Mouse (Mus musculus): ENCODE results near the gene Med13.
"Not testable (repeated sequence)": the region's sequence is repeated elsewhere in the genome, so short reads cannot be mapped to it uniquely, and the experiment has no call there.

The Med13 gene

GRCm38 (mm10) chr11:86378981-86379380 is 21.6 kb upstream of the Med13 start:
- DNase-seq (ENCODE audit: low spot score in 2 of 2) = no peak

GRCm38 (mm10) chr11:86377841-86378240 is 20.4 kb upstream of the Med13 start:
- no peak for DNase-seq (ENCODE audit: low spot score in 2 of 2)

- DNase-seq (ENCODE audit: low spot score in 2 of 2) = no peak
Observed at GRCm38 (mm10) chr11:86376707-86377106, 19.3 kb upstream of the Med13 start.

- no peak for DNase-seq (ENCODE audit: low spot score in 2 of 2)
Observed at GRCm38 (mm10) chr11:86375086-86375485, 17.7 kb upstream of the Med13 start.

- no peak for DNase-seq (ENCODE audit: low spot score in 2 of 2)
Observed at GRCm38 (mm10) chr11:86371266-86371665, 13.9 kb upstream of the Med13 start.

GRCm38 (mm10) chr11:86369860-86370259 is 12.5 kb upstream of the Med13 start:
- no peak for DNase-seq (ENCODE audit: low spot score in 2 of 2)

GRCm38 (mm10) chr11:86369003-86369402 is 11.6 kb upstream of the Med13 start:
- DNase-seq (ENCODE audit: low spot score in 2 of 2) = no peak

- no peak for DNase-seq (ENCODE audit: low spot score in 2 of 2)
Observed at GRCm38 (mm10) chr11:86364709-86365452, 7.5 kb upstream of the Med13 start.

- DNase-seq (ENCODE audit: low spot score in 2 of 2) = peak; percentile 98 to 100
Observed at GRCm38 (mm10) chr11:86357984-86358528, 654 bp upstream of the Med13 start.

- no peak for DNase-seq (ENCODE audit: low spot score in 2 of 2)
Observed at GRCm38 (mm10) chr11:86356007-86356853, 1.2 kb downstream of the Med13 start.

- no peak for DNase-seq (ENCODE audit: low spot score in 2 of 2)
Observed at GRCm38 (mm10) chr11:86353586-86353985, 3.8 kb downstream of the Med13 start.

- no peak for DNase-seq (ENCODE audit: low spot score in 2 of 2)
Observed at GRCm38 (mm10) chr11:86351766-86352315, 5.6 kb downstream of the Med13 start.

- DNase-seq (ENCODE audit: low spot score in 2 of 2) = no peak
Observed at GRCm38 (mm10) chr11:86350636-86351138, 6.7 kb downstream of the Med13 start.

- DNase-seq (ENCODE audit: low spot score in 2 of 2) = no peak
Observed at GRCm38 (mm10) chr11:86349325-86349724, 8.1 kb downstream of the Med13 start.

GRCm38 (mm10) chr11:86348872-86349271 is 8.5 kb downstream of the Med13 start:
- no peak for DNase-seq (ENCODE audit: low spot score in 2 of 2)

- DNase-seq (ENCODE audit: low spot score in 2 of 2) = no peak
Observed at GRCm38 (mm10) chr11:86347387-86348122, 9.8 kb downstream of the Med13 start.

GRCm38 (mm10) chr11:86346525-86346924 is 10.9 kb downstream of the Med13 start:
- DNase-seq (ENCODE audit: low spot score in 2 of 2) = no peak

GRCm38 (mm10) chr11:86344940-86345339 is 12.5 kb downstream of the Med13 start:
- not testable (repeated sequence) for DNase-seq (ENCODE audit: low spot score in 2 of 2)

- DNase-seq (ENCODE audit: low spot score in 2 of 2) = no peak
Observed at GRCm38 (mm10) chr11:86324251-86324650, 33.2 kb downstream of the Med13 start.

- DNase-seq (ENCODE audit: low spot score in 2 of 2) = not testable (repeated sequence)
Observed at GRCm38 (mm10) chr11:86314992-86315391, 42.4 kb downstream of the Med13 start.

GRCm38 (mm10) chr11:86310280-86310679 is 47.1 kb downstream of the Med13 start:
- DNase-seq (ENCODE audit: low spot score in 2 of 2) = no peak
